26 mouse cellular contexts compared by ENCODE assay signal in genomic region chr14:45135961-45136360, GRCm38 (mm10).
"Had no signal": no experiment of that assay in that cellular context is flagged by ENCODE, and none has a peak within 500 bp of the region (broad histone marks: within the 10 kb centered on the region; RNA-seq: fewer than 3 reads in every experiment).

No protein-coding gene starts in this region.

- H3K4me3 ChIP-seq: heart, embryonic 10.5 days; heart, embryonic 12.5 days; heart, embryonic 13.5 days; heart, embryonic 15.5 days; hindbrain, embryonic 10.5 days; hindbrain, embryonic 12.5 days; hindbrain, embryonic 13.5 days; hindbrain, embryonic 15.5 days; intestine, embryonic 15.5 days; kidney, embryonic 15.5 days; layer of hippocampus, adult 2 months had no signal

- H3K9ac ChIP-seq: heart, embryonic 12.5 days; heart, embryonic 13.5 days; heart, embryonic 15.5 days; hindbrain, embryonic 12.5 days; hindbrain, embryonic 13.5 days; hindbrain, embryonic 14.5 days; hindbrain, embryonic 15.5 days; intestine, embryonic 15.5 days; kidney, embryonic 15.5 days had no signal

- H3K9me3 ChIP-seq: heart, embryonic 10.5 days; heart, embryonic 12.5 days; heart, embryonic 13.5 days; heart, embryonic 15.5 days; hindbrain, embryonic 10.5 days; hindbrain, embryonic 12.5 days; hindbrain, embryonic 13.5 days; hindbrain, embryonic 15.5 days; intestine, embryonic 15.5 days; kidney, embryonic 15.5 days had no signal

- ATAC-seq: hindbrain, embryonic 16.5 days; hindbrain, postnatal 0 days; inflammation-experienced regulatory T-cells, adult 6 months; intestine, embryonic 15.5 days; intestine, embryonic 16.5 days; intestine, postnatal 0 days had no signal

- H3K4me1 ChIP-seq: heart, embryonic 10.5 days; hindbrain, embryonic 10.5 days; hindbrain, embryonic 12.5 days; hindbrain, embryonic 15.5 days; intestine, embryonic 15.5 days had no signal

- H3K27me3 ChIP-seq: heart, embryonic 12.5 days; heart, embryonic 13.5 days; heart, embryonic 15.5 days; hindbrain, embryonic 12.5 days; hindbrain, embryonic 13.5 days; hindbrain, embryonic 15.5 days; intestine, embryonic 15.5 days; kidney, embryonic 15.5 days had no signal

- DNase-seq: heart, postnatal 36 days; kidney, adult 11 months; kidney, adult 18-20 months; kidney, adult 8-10 months; kidney, adult 9 months; layer of hippocampus, adult 9-11 months; layer of hippocampus, postnatal 36 days had no signal

- H3K27ac ChIP-seq: heart, embryonic 10.5 days; heart, embryonic 13.5 days; heart, embryonic 15.5 days; hindbrain, embryonic 10.5 days; hindbrain, embryonic 12.5 days; hindbrain, embryonic 13.5 days; hindbrain, embryonic 14.5 days; hindbrain, embryonic 15.5 days; hindbrain, postnatal 0 days; intestine, embryonic 15.5 days; kidney, embryonic 15.5 days; kidney, postnatal 0 days; layer of hippocampus, adult 2 months had no signal

- H3K36me3 ChIP-seq: heart, embryonic 10.5 days; heart, embryonic 13.5 days; heart, embryonic 15.5 days; intestine, embryonic 15.5 days had no signal

- H3K4me2 ChIP-seq: heart, embryonic 11.5 days; heart, embryonic 12.5 days; heart, embryonic 13.5 days; heart, embryonic 15.5 days; hindbrain, embryonic 12.5 days; hindbrain, embryonic 13.5 days; hindbrain, embryonic 14.5 days; hindbrain, embryonic 15.5 days; intestine, embryonic 15.5 days; kidney, embryonic 15.5 days had no signal
